In the genomic region with DNA sequence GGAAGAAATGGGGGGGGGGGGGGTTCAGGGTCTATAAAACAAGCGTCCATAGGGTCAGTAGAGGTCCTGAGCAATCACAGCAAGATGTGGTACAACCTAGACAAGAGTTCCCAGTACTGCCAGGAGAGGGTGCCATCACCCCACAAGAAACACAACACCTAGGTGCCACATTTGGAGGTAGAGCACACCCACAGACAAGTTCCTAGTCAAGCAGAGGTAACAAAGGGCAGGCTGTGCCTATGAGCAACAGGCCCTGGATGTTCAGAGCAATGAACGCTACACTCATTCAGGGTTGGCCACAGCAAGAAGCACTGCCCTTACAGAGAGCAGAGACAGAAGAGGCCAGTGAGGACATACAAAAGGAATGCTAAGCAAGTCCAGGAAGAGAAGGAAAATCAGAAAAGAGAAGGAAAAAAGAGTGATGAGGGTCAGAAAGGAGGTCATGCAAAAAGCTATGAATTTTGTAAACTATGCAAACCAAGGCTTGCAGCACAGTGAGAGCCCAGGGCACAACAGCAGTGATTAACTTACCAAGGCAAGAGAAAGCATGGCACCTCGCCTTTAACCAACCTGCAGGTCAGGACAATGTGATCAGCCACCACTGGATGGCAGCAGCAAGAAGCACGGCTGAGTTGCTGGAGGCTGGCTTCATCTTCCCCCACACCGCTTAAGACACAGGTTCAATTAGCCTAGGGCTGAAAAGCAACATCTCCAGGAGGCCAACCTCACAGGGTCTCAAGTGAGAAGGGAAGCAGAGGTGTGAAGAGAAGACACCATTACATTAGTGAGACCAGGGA, we compare ENCODE assay signal across 7 mouse cellular contexts. TPM values are rescaled to one million over a fixed set of nuclear protein-coding genes. Genes with fewer than 3 reads are reported as not detected.
A peak's percentile ranks its signal among the peaks of the same experiment; 100 is the strongest.
DNase-seq lines count a peak whose midpoint lies in the region; ATAC-seq lines count a peak whose summit lies in the region.

No protein-coding gene starts in this region.

- peaks cover 74% of the 10 kb centered on the region for H3K36me3 ChIP-seq in intestine, embryonic 14.5 days (ENCODE audit: control insufficient read depth, insufficient read depth, low read length)
- peaks cover 21% of the 10 kb centered on the region for H3K36me3 ChIP-seq in midbrain, embryonic 11.5 days (ENCODE audit: control insufficient read depth, insufficient read depth, low read length)

- H3K9me3 ChIP-seq in intestine, embryonic 14.5 days (ENCODE audit: control insufficient read depth, low read length): 0 out of 2 replicates have a peak, but pooled peaks cover 5% of the 10 kb centered on the region
- no peaks in the 10 kb centered on the region for H3K9me3 ChIP-seq in midbrain, embryonic 11.5 days (ENCODE audit: control insufficient read depth, low read length)

- ATAC-seq in activated CD4-positive, CD25-positive, alpha-beta regulatory T cell, adult 4 months: peak; percentile 86
- ATAC-seq in intestine, embryonic 14.5 days (replicated peaks; ENCODE audit: low FRiP score, low TSS enrichment, low read depth): peak; percentile 34; the same call in 1 of the 2 replicates
- ATAC-seq in midbrain, embryonic 11.5 days (ENCODE audit: low FRiP score): peak; percentile 63

- 23% methylated on average over 5 of the region's 5 CpGs for WGBS in intestine, embryonic 14.5 days
- WGBS in midbrain, embryonic 11.5 days: 49% methylated on average over 5 of the region's 5 CpGs

- no peak overlapping the region for H3K4me3 ChIP-seq in intestine, embryonic 14.5 days (ENCODE audit: low read depth, low read length)
- no peak overlapping the region for H3K4me3 ChIP-seq in midbrain, embryonic 11.5 days (ENCODE audit: low read depth, low read length)

- peak; percentile 46 to 72 for DNase-seq in cerebellum, postnatal 4 days (ENCODE audit: low spot score in 2 of 2)
- peak; percentile 70 for DNase-seq in gastrocnemius, postnatal 10 days
- peak; percentile 77 for DNase-seq in intestine, embryonic 14.5 days (ENCODE audit: low spot score)
- DNase-seq in left cerebral cortex, postnatal 10 days (ENCODE audit: extremely low spot score in 1 of 2, low spot score in 2 of 2): peak; percentile 44 to 73
- DNase-seq in midbrain, embryonic 11.5 days (ENCODE audit: low spot score, missing footprints): peak; percentile 89
- DNase-seq in right cerebral cortex, postnatal 4 days: peak; percentile 63

- no peaks in the 10 kb centered on the region for H3K27me3 ChIP-seq in intestine, embryonic 14.5 days (replicated peaks; ENCODE audit: control insufficient read depth, insufficient read depth, low read length)
- no peaks in the 10 kb centered on the region for H3K27me3 ChIP-seq in midbrain, embryonic 11.5 days (ENCODE audit: control insufficient read depth, insufficient read depth, low read length)

- no peaks in the 10 kb centered on the region for H3K4me1 ChIP-seq in intestine, embryonic 14.5 days (replicated peaks; ENCODE audit: control insufficient read depth, insufficient read depth, low read length)
- peaks cover 14% of the 10 kb centered on the region for H3K4me1 ChIP-seq in midbrain, embryonic 11.5 days (ENCODE audit: control insufficient read depth, insufficient read depth, low read length)

- intact Hi-C loops in left cerebral cortex, postnatal 10 days (cut with DNase I): loop anchor here (2.0 to 10.0 kb wide), 4 partner anchors 60 to 338 kb away; partner anchors contain the start of genes Rps21 and Taf4

- H3K9ac ChIP-seq in intestine, embryonic 14.5 days (ENCODE audit: low read length): no peak overlapping the region
- H3K9ac ChIP-seq in midbrain, embryonic 11.5 days (ENCODE audit: low read length): no peak overlapping the region

- H3K27ac ChIP-seq in intestine, embryonic 14.5 days (ENCODE audit: low read depth): no peak overlapping the region
- no peak overlapping the region for H3K27ac ChIP-seq in midbrain, embryonic 11.5 days (ENCODE audit: low read depth, low read length)

- no peak overlapping the region for H3K4me2 ChIP-seq in intestine, embryonic 14.5 days (ENCODE audit: low read length)
- no peak overlapping the region for H3K4me2 ChIP-seq in midbrain, embryonic 11.5 days

RNA-seq across cellular contexts. Expression of gene Taf4, which starts 59.4 kb away (rescaled TPM):
- 1 to 10 TPM; 4.5 to 6.5 TPM for polyA plus RNA-seq in activated CD4-positive, CD25-positive, alpha-beta regulatory T cell, adult 4 months (2017; shearing (Covaris generic))
- total RNA-seq in gastrocnemius, postnatal 10 days (2021): 10 to 100 TPM in 1 of 2 experiments, 1 to 10 TPM in 1; 9.9 to 13.3 TPM
- polyA plus RNA-seq in intestine, embryonic 14.5 days (2014; fragmentation: Nextera tagmentation; extraction: Ambion mirVana): 5.2 and 5.4 TPM in 2 replicates
- 10 to 100 TPM; 19.5 to 20.9 TPM for total RNA-seq in left cerebral cortex, postnatal 10 days (2021)
- polyA plus RNA-seq in midbrain, embryonic 11.5 days (2014; fragmentation: Nextera tagmentation; extraction: Ambion mirVana): 5.8 and 6.0 TPM in 2 replicates

Comparison
In these comparisons a context has a peak if more than half of its experiments do, and no peak if none do; other contexts are left out.
1. ATAC-seq: peak in every context shown above with its lines; median percentile 86 in activated CD4-positive, CD25-positive, alpha-beta regulatory T cell, adult 4 months; 63 in midbrain, embryonic 11.5 days; 34 in intestine, embryonic 14.5 days.